Mouse (Mus musculus): Measurements from ENCODE around the gene Coasy.

The Coasy gene

DNA sequence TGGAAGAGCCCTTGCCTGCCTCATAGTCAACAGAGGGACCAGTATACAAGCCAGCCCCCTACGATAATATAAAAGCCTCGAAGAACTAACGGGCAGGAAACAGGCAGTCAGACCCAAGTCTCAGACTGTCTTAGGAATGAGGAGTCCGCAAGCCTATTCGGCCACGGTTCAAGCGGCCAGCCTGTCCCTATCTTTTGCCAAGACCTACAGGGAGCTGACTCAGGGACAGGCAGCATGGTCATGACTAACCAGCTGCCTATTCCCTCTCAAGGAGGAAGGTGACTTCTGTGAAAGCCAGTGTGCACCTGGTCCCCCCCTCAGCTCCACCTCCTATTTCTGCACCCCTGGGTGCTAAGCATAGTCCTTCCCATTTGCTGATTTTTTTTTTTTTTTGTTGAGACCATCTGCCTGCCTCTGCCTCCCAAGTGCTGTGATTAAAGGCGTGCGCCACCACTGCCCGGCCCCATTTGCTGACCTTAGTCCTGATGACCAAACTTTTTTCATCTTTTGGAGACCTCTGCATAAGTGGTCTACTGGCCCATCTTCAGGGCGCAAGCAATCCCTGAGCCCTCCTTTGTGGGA lies 46.7 kb downstream of the Coasy start:
- CTCF ChIA-PET = interaction anchor here (0.7 kb wide), 1 partner anchor 9 kb away, joined by 6 read pairs; the partner anchor contains the start of genes Retreg3 and Tubg1

- CTCF ChIA-PET = no interaction called here
Observed at GRCm38 (mm10) chr11:101130056-101130756, 47.8 kb downstream of the Coasy start.

DNA sequence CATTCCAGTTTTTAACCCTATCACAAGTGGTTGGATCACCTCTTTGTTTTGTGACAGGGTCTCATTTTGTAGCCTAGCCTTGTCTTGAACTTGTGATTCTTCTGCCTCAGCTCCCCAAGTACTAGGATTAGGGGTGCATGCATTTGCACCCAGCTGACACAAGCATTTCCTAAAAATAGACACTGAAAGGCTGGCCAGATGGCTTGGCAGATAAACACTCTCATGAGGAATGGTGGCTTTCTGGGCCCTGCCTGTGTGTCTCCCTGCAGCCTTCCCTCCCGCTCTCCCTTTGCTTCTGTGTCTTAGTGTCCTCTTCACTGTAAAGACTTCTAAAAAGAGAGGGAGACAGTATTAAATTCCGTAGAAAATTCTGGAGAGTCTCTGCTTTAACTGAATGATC lies 48.8 kb downstream of the Coasy start:
- CTCF ChIA-PET = interaction anchor here (0.7 kb wide), 1 partner anchor 45 kb away, joined by 4 read pairs; no protein-coding TSS in a partner anchor

DNA sequence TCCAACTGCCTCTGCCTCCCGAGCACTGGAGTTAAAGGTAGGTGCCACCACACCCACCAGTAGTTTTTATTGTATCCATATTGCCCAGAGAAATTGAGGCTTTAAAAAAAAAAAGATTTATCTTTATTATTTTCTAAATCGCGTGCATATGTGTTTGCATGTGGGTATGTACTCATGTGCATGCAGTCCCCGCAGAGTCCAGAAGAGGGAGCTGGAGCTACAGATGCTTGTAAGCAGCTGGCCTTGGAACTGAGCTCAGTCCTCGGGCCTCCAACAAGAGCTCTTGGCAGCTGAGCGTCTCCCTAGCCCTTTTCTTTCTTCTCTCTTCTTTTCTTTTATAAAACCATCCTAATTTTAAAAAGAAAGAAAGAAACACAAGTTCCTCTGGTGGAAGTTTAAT lies 49.3 kb downstream of the Coasy start:
- CTCF ChIA-PET = interaction anchor here (0.7 kb wide), 1 partner anchor 45 kb away, joined by 4 read pairs; no protein-coding TSS in a partner anchor

DNA sequence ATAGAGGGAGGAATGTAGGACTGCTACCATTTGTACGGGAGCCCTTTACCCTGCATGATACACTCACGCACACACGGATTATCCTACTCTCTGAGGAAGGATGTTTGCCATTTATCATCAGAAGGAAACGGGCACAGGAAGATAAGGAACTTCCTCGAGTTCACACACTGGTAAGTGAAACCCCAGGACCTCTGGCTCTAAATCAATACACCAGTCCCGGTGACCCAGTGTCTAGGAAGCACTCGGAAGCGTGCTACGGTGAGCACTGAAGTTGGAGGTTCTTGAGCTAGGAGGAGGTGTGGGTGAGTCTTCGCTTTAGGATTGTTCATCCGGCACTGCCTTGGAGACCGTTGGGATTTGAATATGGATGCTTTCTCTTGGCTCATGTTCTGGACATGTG lies 50.7 kb downstream of the Coasy start:
- CTCF ChIA-PET = interaction anchor here (0.7 kb wide), 1 partner anchor 747 kb away, joined by 3 read pairs; no protein-coding TSS in a partner anchor

DNA sequence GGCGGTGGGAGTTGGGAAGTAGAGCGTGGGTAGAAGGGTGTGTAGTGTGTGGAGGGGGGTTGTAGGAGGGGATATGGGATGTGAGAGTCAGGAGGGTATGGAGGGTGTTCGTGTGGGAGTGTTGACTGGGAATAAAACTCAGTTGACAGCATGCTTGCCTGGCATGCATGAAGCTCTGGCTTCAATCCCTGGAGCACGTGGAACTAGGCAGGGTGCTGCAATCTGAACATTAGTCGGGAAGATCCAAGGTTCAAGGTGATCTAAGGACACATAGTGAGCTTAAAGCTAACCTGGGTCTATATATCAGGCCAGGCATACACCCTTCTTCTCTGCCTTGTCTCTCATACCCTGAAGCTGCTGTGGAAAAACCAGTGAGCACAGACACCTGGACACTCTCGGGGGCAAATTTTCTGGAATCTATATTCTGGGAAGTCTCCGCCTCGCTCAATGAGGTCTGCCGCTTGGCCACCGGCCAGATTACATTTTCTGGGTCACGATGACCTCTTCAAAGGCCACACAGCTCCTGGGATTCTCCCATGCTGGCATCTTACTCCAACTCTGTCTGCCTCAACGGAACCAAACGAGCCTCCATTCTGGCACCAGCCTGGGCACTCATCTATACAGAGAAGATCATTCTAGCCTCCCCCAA lies 52.0 kb downstream of the Coasy start:
- CTCF ChIA-PET = interaction anchor here (0.6 kb wide), 2 partner anchors 47 to 676 kb away, joined by 4 to 6 read pairs; no protein-coding TSS in a partner anchor
